Mouse (Mus musculus): Measurements from ENCODE around the gene Smad5. TPM values are rescaled to one million over a fixed set of nuclear protein-coding genes. Genes with fewer than 3 reads are reported as not detected.

Gene Smad5
- polyA plus RNA-seq, 1 experiment from 2014 or later = 62.2 TPM

GRCm38 (mm10) chr13:56707606-56708005 lies 4.8 kb downstream of the Smad5 start:
- no peaks in the 10 kb centered on the region for H3K9me3 ChIP-seq (ENCODE audit: control insufficient read depth, low read length)
- H3K27me3 ChIP-seq (ENCODE audit: control insufficient read depth, insufficient read depth, low read length) = no peaks in the 10 kb centered on the region
- H3K36me3 ChIP-seq (ENCODE audit: control insufficient read depth, insufficient read depth, low read length) = peaks cover 28% of the 10 kb centered on the region
- no peak overlapping the region for H3K4me3 ChIP-seq (ENCODE audit: low read length)
- no peak overlapping the region for H3K9ac ChIP-seq (ENCODE audit: low read depth, low read length)
- no peak overlapping the region for H3K27ac ChIP-seq (ENCODE audit: low read depth, low read length)
- WGBS = 77% methylated on average over 4 of the region's 4 CpGs
- no peak overlapping the region for H3K4me2 ChIP-seq (replicated peaks; ENCODE audit: low read depth, low read length)
- no peak for ATAC-seq (ENCODE audit: low FRiP score, low TSS enrichment)
- peaks cover 26% of the 10 kb centered on the region for H3K4me1 ChIP-seq (ENCODE audit: control insufficient read depth, insufficient read depth, low read length)

- peaks cover 9% of the 10 kb centered on the region; the same call in 1 of the 2 replicates for H3K4me1 ChIP-seq (ENCODE audit: control insufficient read depth, insufficient read depth, low read length)
- H3K9me3 ChIP-seq (ENCODE audit: control insufficient read depth, low read length) = no peaks in the 10 kb centered on the region
- 64% methylated on average over 2 of the region's 2 CpGs for WGBS
- H3K27me3 ChIP-seq (ENCODE audit: control insufficient read depth, insufficient read depth, low read length) = no peaks in the 10 kb centered on the region
- no peak for ATAC-seq (ENCODE audit: low FRiP score, low TSS enrichment)
- no peak overlapping the region; the same call in 1 of the 2 replicates for H3K27ac ChIP-seq (ENCODE audit: low read depth, low read length)
- no peak overlapping the region for H3K9ac ChIP-seq (ENCODE audit: low read depth, low read length)
- H3K36me3 ChIP-seq (ENCODE audit: control insufficient read depth, insufficient read depth, low read length) = peaks cover 29% of the 10 kb centered on the region
- no peak overlapping the region for H3K4me2 ChIP-seq (replicated peaks; ENCODE audit: low read depth, low read length)
- H3K4me3 ChIP-seq (ENCODE audit: low read length) = no peak overlapping the region
Measured at GRCm38 (mm10) chr13:56710620-56711019, 7.8 kb downstream of the Smad5 start.

GRCm38 (mm10) chr13:56712221-56712620 lies 9.4 kb downstream of the Smad5 start:
- no peak for ATAC-seq (ENCODE audit: low FRiP score, low TSS enrichment)
- Histone ChIP-seq H3K4me1 (ENCODE audit: control insufficient read depth, insufficient read depth, low read length) (peaks cover 6% of the 10 kb centered on the region; the same call in 1 of the 2 replicates), H3K9ac (ENCODE audit: low read depth, low read length) (no peak overlapping the region), H3K27ac (ENCODE audit: low read depth, low read length) (no peak overlapping the region), H3K36me3 (ENCODE audit: control insufficient read depth, insufficient read depth, low read length) (peaks cover 19% of the 10 kb centered on the region), H3K4me3 (ENCODE audit: low read length) (no peak overlapping the region), H3K9me3 (ENCODE audit: control insufficient read depth, low read length) (no peaks in the 10 kb centered on the region), H3K27me3 (ENCODE audit: control insufficient read depth, insufficient read depth, low read length) (no peaks in the 10 kb centered on the region), H3K4me2 (replicated peaks; ENCODE audit: low read depth, low read length) (no peak overlapping the region)
- 100% methylated on average over 2 of the region's 2 CpGs for WGBS

GRCm38 (mm10) chr13:56726551-56726950 lies 23.7 kb downstream of the Smad5 start:
- no peaks in the 10 kb centered on the region for H3K4me1 ChIP-seq (ENCODE audit: control insufficient read depth, insufficient read depth, low read length)
- H3K4me3 ChIP-seq (ENCODE audit: low read length) = no peak overlapping the region
- 88% methylated on average over 4 of the region's 4 CpGs for WGBS
- H3K36me3 ChIP-seq (ENCODE audit: control insufficient read depth, insufficient read depth, low read length) = peaks cover 82% of the 10 kb centered on the region
- H3K4me2 ChIP-seq (replicated peaks; ENCODE audit: low read depth, low read length) = no peak overlapping the region
- no peaks in the 10 kb centered on the region for H3K27me3 ChIP-seq (ENCODE audit: control insufficient read depth, insufficient read depth, low read length)
- H3K9me3 ChIP-seq (ENCODE audit: control insufficient read depth, low read length) = no peaks in the 10 kb centered on the region
- no peak for ATAC-seq (ENCODE audit: low FRiP score, low TSS enrichment)
- H3K9ac ChIP-seq (ENCODE audit: low read depth, low read length) = no peak overlapping the region
- H3K27ac ChIP-seq (ENCODE audit: low read depth, low read length) = no peak overlapping the region

- no peak overlapping the region for H3K4me2 ChIP-seq (replicated peaks; ENCODE audit: low read depth, low read length)
- 92% methylated on average over 7 of the region's 7 CpGs for WGBS
- H3K27me3 ChIP-seq (ENCODE audit: control insufficient read depth, insufficient read depth, low read length) = no peaks in the 10 kb centered on the region
- no peak for ATAC-seq (ENCODE audit: low FRiP score, low TSS enrichment)
- no peak overlapping the region for H3K9ac ChIP-seq (ENCODE audit: low read depth, low read length)
- no peaks in the 10 kb centered on the region for H3K9me3 ChIP-seq (ENCODE audit: control insufficient read depth, low read length)
- H3K27ac ChIP-seq (ENCODE audit: low read depth, low read length) = no peak overlapping the region
- H3K4me1 ChIP-seq (ENCODE audit: control insufficient read depth, insufficient read depth, low read length) = no peaks in the 10 kb centered on the region
- no peak overlapping the region for H3K4me3 ChIP-seq (ENCODE audit: low read length)
- H3K36me3 ChIP-seq (ENCODE audit: control insufficient read depth, insufficient read depth, low read length) = peaks cover 94% of the 10 kb centered on the region
Measured at GRCm38 (mm10) chr13:56729046-56729445, 26.2 kb downstream of the Smad5 start.

DNA sequence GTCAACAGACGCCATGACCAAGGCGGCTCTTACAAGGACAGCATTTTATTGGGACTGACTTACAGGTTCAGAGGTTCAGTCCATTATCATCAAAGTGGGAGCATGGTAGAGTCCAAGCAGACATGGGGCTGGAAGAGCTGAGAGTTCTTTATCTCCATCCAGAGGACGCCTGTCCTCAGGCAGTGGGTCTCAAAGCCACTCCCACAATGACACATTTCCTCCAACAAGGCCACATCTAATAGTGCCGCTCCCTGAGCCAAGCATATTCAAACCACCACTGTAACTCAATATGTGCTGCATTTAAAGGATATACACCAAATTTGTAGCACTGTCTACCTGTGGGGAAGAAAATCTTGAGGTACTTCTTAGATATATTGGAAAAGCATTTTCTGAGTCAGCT lies 31.8 kb downstream of the Smad5 start:
- WGBS = 81% methylated on average over 4 of the region's 4 CpGs
- no peak for ATAC-seq (ENCODE audit: low FRiP score, low TSS enrichment)
- no peaks in the 10 kb centered on the region for H3K9me3 ChIP-seq (ENCODE audit: control insufficient read depth, low read length)

GRCm38 (mm10) chr13:56735212-56735875 lies 32.5 kb downstream of the Smad5 start:
- Histone ChIP-seq H3K4me1 (ENCODE audit: control insufficient read depth, insufficient read depth, low read length) (no peaks in the 10 kb centered on the region), H3K4me3 (ENCODE audit: low read length) (no peak overlapping the region), H3K36me3 (ENCODE audit: control insufficient read depth, insufficient read depth, low read length) (peaks cover 90% of the 10 kb centered on the region), H3K27me3 (ENCODE audit: control insufficient read depth, insufficient read depth, low read length) (no peaks in the 10 kb centered on the region), H3K9ac (ENCODE audit: low read depth, low read length) (no peak overlapping the region), H3K9me3 (ENCODE audit: control insufficient read depth, low read length) (no peaks in the 10 kb centered on the region), H3K4me2 (replicated peaks; ENCODE audit: low read depth, low read length) (no peak overlapping the region), H3K27ac (ENCODE audit: low read depth, low read length) (no peak overlapping the region)
- 48% methylated on average over 6 of the region's 6 CpGs for WGBS
- ATAC-seq (ENCODE audit: low FRiP score, low TSS enrichment) = no peak

More for the DNA sequence above, 31.8 kb downstream of the Smad5 start:
- Histone ChIP-seq H3K4me3 (ENCODE audit: low read length) (no peak overlapping the region), H3K9ac (ENCODE audit: low read depth, low read length) (no peak overlapping the region), H3K27ac (ENCODE audit: low read depth, low read length) (no peak overlapping the region), H3K4me2 (replicated peaks; ENCODE audit: low read depth, low read length) (no peak overlapping the region), H3K36me3 (ENCODE audit: control insufficient read depth, insufficient read depth, low read length) (peaks cover 92% of the 10 kb centered on the region), H3K27me3 (ENCODE audit: control insufficient read depth, insufficient read depth, low read length) (no peaks in the 10 kb centered on the region), H3K4me1 (ENCODE audit: control insufficient read depth, insufficient read depth, low read length) (no peaks in the 10 kb centered on the region)

GRCm38 (mm10) chr13:56739556-56739955 lies 36.7 kb downstream of the Smad5 start:
- Histone ChIP-seq H3K27ac (ENCODE audit: low read depth, low read length) (no peak overlapping the region), H3K9me3 (ENCODE audit: control insufficient read depth, low read length) (no peaks in the 10 kb centered on the region), H3K4me2 (replicated peaks; ENCODE audit: low read depth, low read length) (no peak overlapping the region), H3K27me3 (ENCODE audit: control insufficient read depth, insufficient read depth, low read length) (no peaks in the 10 kb centered on the region), H3K4me3 (ENCODE audit: low read length) (no peak overlapping the region), H3K9ac (ENCODE audit: low read depth, low read length) (no peak overlapping the region), H3K4me1 (ENCODE audit: control insufficient read depth, insufficient read depth, low read length) (no peaks in the 10 kb centered on the region), H3K36me3 (ENCODE audit: control insufficient read depth, insufficient read depth, low read length) (peaks cover 63% of the 10 kb centered on the region)
- 92% methylated on average over 5 of the region's 5 CpGs for WGBS
- ATAC-seq (ENCODE audit: low FRiP score, low TSS enrichment) = no peak

- H3K36me3 ChIP-seq (ENCODE audit: control insufficient read depth, insufficient read depth, low read length) = peaks cover 55% of the 10 kb centered on the region
- no peak overlapping the region for H3K27ac ChIP-seq (ENCODE audit: low read depth, low read length)
- WGBS = 93% methylated on average over 6 of the region's 6 CpGs
- no peak for ATAC-seq (ENCODE audit: low FRiP score, low TSS enrichment)
- H3K9me3 ChIP-seq (ENCODE audit: control insufficient read depth, low read length) = no peaks in the 10 kb centered on the region
- no peak overlapping the region for H3K9ac ChIP-seq (ENCODE audit: low read depth, low read length)
- H3K27me3 ChIP-seq (ENCODE audit: control insufficient read depth, insufficient read depth, low read length) = no peaks in the 10 kb centered on the region
- H3K4me1 ChIP-seq (ENCODE audit: control insufficient read depth, insufficient read depth, low read length) = no peaks in the 10 kb centered on the region
- H3K4me2 ChIP-seq (replicated peaks; ENCODE audit: low read depth, low read length) = no peak overlapping the region
- H3K4me3 ChIP-seq (ENCODE audit: low read length) = no peak overlapping the region
Measured at GRCm38 (mm10) chr13:56740496-56740895, 37.7 kb downstream of the Smad5 start.
